Mouse (Mus musculus) spleen, postnatal 4 days (tissue): ENCODE measurements around the gene Prcp.
"Not testable (repeated sequence)": the region's sequence is repeated elsewhere in the genome, so short reads cannot be mapped to it uniquely, and the experiment has no call there.

Experiments
- DNase-seq, 2 experiments: peaks; one replicate each; pipeline ENCODE4 v3.0.0; 2022; ENCODE audit warnings: low spot score in 2 of 2

Gene Prcp

GRCm38 (mm10) chr7:92890618-92891230 lies 16.5 kb downstream of the Prcp start:
- no peak for DNase-seq

- no peak for DNase-seq
Measured at GRCm38 (mm10) chr7:92893478-92893877, 19.2 kb downstream of the Prcp start.

- DNase-seq = no peak
Measured at GRCm38 (mm10) chr7:92896036-92896435, 21.8 kb downstream of the Prcp start.

GRCm38 (mm10) chr7:92897021-92897420 lies 22.8 kb downstream of the Prcp start:
- DNase-seq = no peak

GRCm38 (mm10) chr7:92903360-92904038 lies 29.2 kb downstream of the Prcp start:
- peak; percentile 71 to 86 for DNase-seq

GRCm38 (mm10) chr7:92904285-92904684 lies 30.0 kb downstream of the Prcp start:
- DNase-seq = not testable (repeated sequence)

- no peak for DNase-seq
Measured at GRCm38 (mm10) chr7:92920172-92920856, 46.0 kb downstream of the Prcp start.

- no peak for DNase-seq
Measured at GRCm38 (mm10) chr7:92920857-92921172, 46.5 kb downstream of the Prcp start.

- no peak for DNase-seq
Measured at GRCm38 (mm10) chr7:92932792-92933191, 58.5 kb downstream of the Prcp start.

- not testable (repeated sequence) for DNase-seq
Measured at GRCm38 (mm10) chr7:92933308-92933948, 59.2 kb downstream of the Prcp start.

GRCm38 (mm10) chr7:92936747-92937146 lies 62.5 kb downstream of the Prcp start:
- DNase-seq = no peak

- DNase-seq = no peak
Measured at GRCm38 (mm10) chr7:92937955-92938354, 63.7 kb downstream of the Prcp start.

GRCm38 (mm10) chr7:92939776-92940175 lies 65.5 kb downstream of the Prcp start:
- no peak for DNase-seq

GRCm38 (mm10) chr7:92950775-92951174 lies 76.5 kb downstream of the Prcp start:
- no peak for DNase-seq

GRCm38 (mm10) chr7:92952210-92952609 lies 77.9 kb downstream of the Prcp start:
- DNase-seq = no peak

GRCm38 (mm10) chr7:92959758-92960157 lies 85.5 kb downstream of the Prcp start:
- DNase-seq = no peak

GRCm38 (mm10) chr7:92961876-92962275 lies 87.6 kb downstream of the Prcp start:
- no peak for DNase-seq

- DNase-seq = no peak
Measured at GRCm38 (mm10) chr7:92964754-92965501, 90.7 kb downstream of the Prcp start.

GRCm38 (mm10) chr7:92967381-92968127 lies 93.3 kb downstream of the Prcp start:
- no peak for DNase-seq

GRCm38 (mm10) chr7:92977429-92977828 lies 103.2 kb downstream of the Prcp start:
- no peak for DNase-seq

- DNase-seq = no peak
Measured at GRCm38 (mm10) chr7:92978225-92978624, 104.0 kb downstream of the Prcp start.
